Mouse (Mus musculus) heart, embryonic 12.5 days (tissue): Measurements from ENCODE around the gene Ier2. TPM values are rescaled to one million over a fixed set of nuclear protein-coding genes. Genes with fewer than 3 reads are reported as not detected.
A peak's percentile ranks its signal among the peaks of the same experiment; 100 is the strongest.
"Not testable (repeated sequence)": the region's sequence is repeated elsewhere in the genome, so short reads cannot be mapped to it uniquely, and the experiment has no call there.

ENCODE experiments used
- ATAC-seq: fragments of 200-750 bp; cut with Nextera tagmentation; 2 replicates; pipeline ENCODE4 v1.8.0; 2017; ENCODE audit warnings: moderate TSS enrichment, moderate library complexity; ENCODE audit not compliant: insufficient number of reproducible peaks, low FRiP score
- H3K27ac ChIP-seq: fragments of 300-500 bp; sonication (generic); 2 replicates; pipeline ENCODE4 v1.5.1; 2016; ENCODE audit warnings: mild to moderate bottlenecking, moderate library complexity; ENCODE audit not compliant: poor library complexity, severe bottlenecking
- H3K27me3 ChIP-seq: fragments of 300-500 bp; sonication (generic); replicated peaks from 2 replicates; pipeline ENCODE4 v1.6.1; 2016; ENCODE audit warnings: mild to moderate bottlenecking, moderate library complexity
- H3K36me3 ChIP-seq: fragments of 300-500 bp; sonication (generic); 2 replicates; pipeline ENCODE4 v1.6.1; 2016; ENCODE audit warnings: mild to moderate bottlenecking, moderate library complexity
- H3K4me1 ChIP-seq: fragments of 300-500 bp; sonication (generic); replicated peaks from 2 replicates; pipeline ENCODE4 v1.6.1; 2016; ENCODE audit warnings: mild to moderate bottlenecking
- H3K4me2 ChIP-seq: fragments of 300-500 bp; sonication (generic); 2 replicates; pipeline ENCODE4 v1.6.1; 2016; ENCODE audit warnings: mild to moderate bottlenecking, moderate library complexity
- H3K4me3 ChIP-seq: fragments of 300-500 bp; sonication (generic); 2 replicates; pipeline ENCODE4 v1.5.1; 2016; ENCODE audit warnings: mild to moderate bottlenecking
- H3K9ac ChIP-seq: fragments of 300-500 bp; sonication (generic); 2 replicates; pipeline ENCODE4 v1.6.1; 2016; ENCODE audit warnings: mild to moderate bottlenecking, moderate library complexity
- H3K9me3 ChIP-seq: fragments of 300-500 bp; sonication (generic); replicated peaks from 2 replicates; pipeline ENCODE4 v1.6.1; 2016; ENCODE audit warnings: mild to moderate bottlenecking, moderate library complexity
- WGBS: fragments of 180-500 bp; shearing (Covaris S2); methylation state at CpG from one replicate; pipeline ENCODE4 v1.1.7; 2016; 5-methylcytosine and 5-hydroxymethylcytosine counted together
- polyA plus RNA-seq: library from polyadenylated mRNA; unstranded; fragments of >200 nt; fragmentation: Nextera tagmentation; extraction: Ambion mirVana; gene quantifications from 2 replicates; pipeline ENCODE4 v1.2.1, GENCODE M21; 2016

Gene Ier2
- polyA plus RNA-seq, 1 experiment from 2014 or later, result 63.4 TPM

DNA sequence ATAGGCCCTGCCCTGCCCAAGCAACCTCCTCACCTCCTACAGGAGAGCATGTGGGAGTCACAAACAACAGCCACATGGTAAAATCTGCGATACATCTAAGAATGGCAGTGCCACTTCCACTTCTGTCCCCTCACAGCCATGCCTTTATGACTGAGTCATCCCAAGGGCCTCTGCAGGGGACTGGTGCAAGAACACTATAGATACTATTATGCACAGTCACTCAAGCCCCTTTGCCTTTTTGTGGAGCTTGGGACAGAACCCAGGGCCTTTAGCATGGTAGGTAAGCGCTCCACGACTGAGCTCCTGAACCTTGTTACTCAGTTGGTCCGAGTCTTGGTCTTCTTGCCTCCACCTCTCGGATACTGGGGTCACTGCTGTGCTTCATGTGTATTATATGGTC lies 14.7 kb upstream of the Ier2 start:
- no peak overlapping the region for H3K9ac ChIP-seq
- H3K9me3 ChIP-seq, result no peaks in the 10 kb centered on the region
- H3K4me2 ChIP-seq, result no peak overlapping the region
- no peaks in the 10 kb centered on the region for H3K27me3 ChIP-seq
- peaks cover 60% of the 10 kb centered on the region for H3K36me3 ChIP-seq
- peaks cover 20% of the 10 kb centered on the region for H3K4me1 ChIP-seq
- H3K27ac ChIP-seq, result no peak overlapping the region
- ATAC-seq, result no peak
- no peak overlapping the region for H3K4me3 ChIP-seq
- WGBS, result 86% methylated on average over 5 of the region's 5 CpGs

DNA sequence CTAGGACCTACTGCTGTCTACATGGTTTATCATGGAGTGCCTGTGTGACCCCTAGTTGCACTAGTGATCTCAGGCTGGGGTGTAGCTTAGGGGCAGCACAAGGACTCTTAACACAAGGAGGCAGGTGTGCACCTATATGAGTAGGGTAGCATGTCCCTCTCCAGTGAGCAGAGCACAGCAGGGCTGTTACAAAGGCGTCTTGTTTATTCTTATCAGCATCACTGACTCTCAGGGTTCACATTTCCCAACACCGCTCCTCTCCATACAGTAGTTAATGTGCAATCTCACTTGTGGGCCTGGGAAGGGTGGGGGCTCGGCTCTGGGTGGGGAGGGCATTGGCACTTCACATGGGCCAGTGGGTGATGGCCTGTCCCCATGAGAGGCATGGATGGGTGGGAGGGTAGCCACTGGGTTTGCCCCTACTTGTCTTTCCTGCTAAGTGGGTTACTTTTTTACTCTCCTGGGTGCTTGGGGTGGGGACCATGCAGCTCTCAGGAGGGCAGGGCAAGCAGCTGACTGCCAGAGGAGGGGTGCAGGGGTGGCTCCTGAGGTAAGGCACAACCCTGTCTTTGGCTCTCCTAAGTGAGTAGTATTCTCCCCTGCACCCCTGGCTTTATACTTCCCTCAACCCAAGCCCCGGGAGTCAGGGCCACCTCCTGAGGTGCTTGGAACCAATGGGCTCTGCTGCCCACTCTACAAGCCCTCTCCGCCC lies 7.8 kb upstream of the Ier2 start:
- peaks cover 67% of the 10 kb centered on the region for H3K36me3 ChIP-seq
- not testable (repeated sequence) for ATAC-seq
- WGBS, result 78% methylated on average over 5 of the region's 5 CpGs

DNA sequence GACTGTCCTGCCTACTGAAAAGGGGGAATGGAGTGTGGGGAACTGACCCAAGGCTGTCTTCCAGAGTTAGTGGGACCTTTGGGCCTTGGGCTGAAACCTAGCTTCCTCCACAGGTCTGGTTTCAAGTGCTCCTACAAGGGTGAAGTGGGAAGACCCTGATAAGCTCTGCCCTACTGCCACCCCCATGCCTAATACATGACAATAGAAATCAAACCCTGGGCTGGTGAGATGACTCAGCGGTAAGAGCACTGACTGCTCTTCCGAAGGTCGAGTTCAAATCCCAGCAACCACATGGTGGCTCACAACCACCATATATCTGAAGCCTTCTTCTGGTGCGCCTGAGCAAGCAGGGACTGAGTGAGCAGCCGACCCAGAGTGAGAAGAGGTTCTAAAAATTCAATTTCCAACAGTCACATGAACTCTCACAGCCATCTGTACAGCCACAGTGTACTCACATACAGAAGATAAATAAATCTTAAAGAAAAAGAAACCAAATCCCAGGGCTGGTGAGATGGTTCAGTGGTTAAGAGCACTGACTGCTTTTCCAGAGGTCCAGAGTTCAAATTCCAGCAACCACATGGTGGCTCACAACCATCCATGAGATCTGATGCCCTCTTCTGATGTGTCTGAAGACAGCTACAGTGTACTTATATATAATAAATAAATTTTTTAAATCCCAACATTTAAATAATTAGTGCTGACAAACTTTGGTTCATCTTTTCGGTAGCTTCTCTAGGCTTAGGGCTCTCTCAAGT lies 6.3 kb upstream of the Ier2 start:
- peaks cover 51% of the 10 kb centered on the region for H3K36me3 ChIP-seq
- no peak overlapping the region for H3K27ac ChIP-seq
- H3K27me3 ChIP-seq, result no peaks in the 10 kb centered on the region
- no peak overlapping the region for H3K4me2 ChIP-seq
- no peak overlapping the region for H3K4me3 ChIP-seq
- no peaks in the 10 kb centered on the region for H3K9me3 ChIP-seq
- H3K4me1 ChIP-seq, result peaks cover 8% of the 10 kb centered on the region; the same call in 1 of the 2 replicates
- WGBS, result 71% methylated on average over 6 of the region's 6 CpGs
- no peak overlapping the region for H3K9ac ChIP-seq
- ATAC-seq, result no peak

More for the DNA sequence above, 7.8 kb upstream of the Ier2 start:
- not testable (repeated sequence) for H3K9me3 ChIP-seq, H3K27ac ChIP-seq, H3K4me3 ChIP-seq, H3K4me2 ChIP-seq, H3K9ac ChIP-seq, H3K27me3 ChIP-seq, H3K4me1 ChIP-seq

DNA sequence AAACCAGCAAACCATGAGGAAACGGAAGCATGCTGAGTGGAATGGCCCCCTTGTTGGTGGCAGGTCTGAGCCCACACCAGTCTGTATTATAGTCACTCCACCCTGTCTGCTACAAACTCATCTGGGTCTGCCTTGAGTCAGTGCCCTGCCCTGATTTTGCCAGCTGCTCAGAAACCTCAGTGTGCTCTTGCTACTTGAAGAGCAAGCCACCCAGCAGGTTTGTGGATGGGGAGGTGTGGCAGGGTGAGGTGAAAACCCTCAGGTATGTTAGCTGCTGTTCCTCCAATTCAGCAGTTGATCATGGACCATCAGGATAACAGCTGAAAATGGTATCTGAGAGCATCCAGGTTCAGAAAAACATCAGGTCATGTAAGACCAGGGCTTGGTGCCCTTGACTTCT lies 5.4 kb upstream of the Ier2 start:
- Histone ChIP-seq H3K27me3 (no peaks in the 10 kb centered on the region), H3K4me1 (peaks cover 8% of the 10 kb centered on the region; the same call in 1 of the 2 replicates), H3K9me3 (no peaks in the 10 kb centered on the region), H3K4me2 (no peak overlapping the region), H3K36me3 (peaks cover 43% of the 10 kb centered on the region), H3K9ac (no peak overlapping the region), H3K4me3 (no peak overlapping the region), H3K27ac (no peak overlapping the region)
- WGBS, result 73% methylated on average over 1 of the region's 1 CpGs
- no peak for ATAC-seq

DNA sequence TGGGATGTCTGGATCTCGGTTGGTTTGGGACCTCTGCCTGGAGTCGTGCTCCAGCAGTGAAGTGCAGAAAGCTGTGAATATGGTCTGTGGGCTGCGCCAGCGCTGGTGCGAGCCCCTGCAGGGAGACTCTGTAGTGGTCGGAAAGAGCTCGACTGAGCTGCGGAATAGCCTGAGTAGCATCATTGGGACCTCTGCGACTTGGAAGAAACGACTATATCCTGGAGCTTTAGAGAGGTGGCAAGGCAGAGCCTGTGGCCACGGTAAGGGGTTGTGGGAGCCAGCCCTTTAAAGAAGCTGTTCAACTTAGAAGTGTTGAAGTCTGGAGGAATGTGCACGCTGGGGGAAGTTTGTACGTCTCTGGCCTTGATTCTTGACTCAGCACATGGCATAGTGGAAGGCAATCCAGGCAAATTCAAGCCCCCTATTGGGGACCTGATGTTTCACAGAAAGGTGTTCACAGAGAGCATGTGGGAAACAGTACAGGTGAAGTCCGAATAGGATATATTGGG lies 2.8 kb upstream of the Ier2 start:
- 2% methylated on average over 14 of the region's 14 CpGs for WGBS
- Histone ChIP-seq H3K4me3 (peak overlapping the region; percentile 91), H3K27ac (peak overlapping the region; percentile 98), H3K27me3 (no peaks in the 10 kb centered on the region), H3K9ac (peak overlapping the region; percentile 78), H3K9me3 (no peaks in the 10 kb centered on the region), H3K36me3 (peaks cover 17% of the 10 kb centered on the region), H3K4me1 (peaks cover 14% of the 10 kb centered on the region; the same call in 1 of the 2 replicates), H3K4me2 (peak overlapping the region; percentile 85)
- ATAC-seq, result no peak

DNA sequence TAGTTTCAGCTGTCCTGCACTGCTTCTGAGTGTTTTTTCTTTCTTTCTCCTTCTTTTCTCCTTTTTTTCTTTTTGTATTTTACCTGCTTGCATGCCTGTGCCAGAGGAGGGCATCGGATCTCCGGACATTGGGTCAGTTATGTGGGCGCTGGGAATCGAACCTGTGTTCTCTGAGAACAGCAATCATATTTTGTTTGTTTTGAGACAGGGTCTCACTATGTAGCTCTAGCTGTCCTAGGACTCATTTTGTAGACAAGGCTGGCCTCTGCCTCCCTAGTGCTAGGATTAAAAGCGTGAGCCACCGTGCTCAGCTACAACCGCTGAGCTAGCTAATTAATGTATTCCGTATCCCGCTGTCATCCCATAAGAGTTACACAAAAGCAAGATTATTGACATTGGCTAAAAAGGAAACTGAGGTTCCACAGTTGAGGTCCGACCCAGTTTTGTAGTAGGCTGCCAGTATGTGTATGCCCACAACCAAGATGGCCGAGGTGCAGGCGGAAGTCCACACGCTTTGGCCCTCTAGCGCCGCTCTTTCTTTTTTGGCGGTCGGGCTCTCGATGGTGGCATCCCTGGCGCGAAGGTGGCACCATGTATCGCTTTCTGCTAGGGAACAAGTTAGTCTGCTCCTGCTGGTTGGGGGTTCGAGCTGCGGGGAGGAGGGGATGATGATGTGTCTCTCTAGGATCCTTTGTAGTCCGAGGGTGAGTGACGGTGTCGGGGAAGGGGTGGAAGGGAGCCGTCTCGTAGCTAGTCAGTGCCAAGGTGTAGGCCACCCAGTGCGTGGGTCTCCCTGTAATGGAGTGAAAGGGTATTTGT lies 2.1 kb upstream of the Ier2 start:
- Histone ChIP-seq H3K4me1 (peaks cover 20% of the 10 kb centered on the region), H3K4me3 (peak overlapping the region; percentile 91), H3K9me3 (no peaks in the 10 kb centered on the region), H3K36me3 (peaks cover 11% of the 10 kb centered on the region; the same call in 1 of the 2 replicates), H3K9ac (peak overlapping the region; percentile 78), H3K4me2 (peak overlapping the region; percentile 85), H3K27ac (peak overlapping the region; percentile 98), H3K27me3 (no peaks in the 10 kb centered on the region)
- ATAC-seq, result peak; percentile 33; the same call in 1 of the 2 replicates
- under 1% methylated on average over 29 of the region's 29 CpGs for WGBS

DNA sequence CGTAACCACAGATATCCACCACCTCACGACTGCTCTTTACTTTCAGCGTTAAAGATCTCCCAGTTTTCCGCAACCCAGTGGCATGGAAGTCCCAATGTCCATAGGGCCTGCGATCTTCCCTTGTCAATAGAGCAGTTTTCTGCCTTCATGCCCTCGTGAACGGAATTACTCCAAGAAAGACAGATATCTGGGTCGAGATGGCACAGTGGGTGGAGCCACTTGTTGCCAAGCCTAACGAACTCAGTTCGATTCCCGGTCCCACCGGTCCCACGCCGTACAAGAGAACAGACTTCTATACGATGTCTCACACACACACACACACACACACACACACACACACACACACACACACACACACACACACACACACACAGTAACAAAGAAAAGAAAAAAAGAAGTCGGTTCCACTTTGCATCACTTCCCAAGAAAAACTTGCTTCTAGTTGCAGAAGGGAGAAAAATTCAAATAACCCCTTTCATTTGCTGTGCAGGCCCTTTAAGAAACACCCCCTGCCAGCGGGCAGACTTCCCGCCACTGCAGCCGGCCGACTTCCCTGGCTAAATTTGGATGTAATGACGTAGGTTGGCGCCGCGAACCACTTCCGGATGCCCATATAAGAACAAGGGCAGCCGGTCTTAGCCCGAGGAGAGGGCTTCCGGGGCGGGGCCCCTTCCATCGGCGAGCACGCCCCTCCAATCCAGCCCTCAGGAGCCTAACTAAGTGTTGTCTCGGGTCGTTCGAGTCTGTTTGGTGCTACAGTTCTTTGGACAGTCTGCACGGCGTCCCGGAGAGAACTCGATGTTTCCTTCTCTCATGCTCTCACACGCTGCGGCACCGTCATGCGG lies 1.1 kb upstream of the Ier2 start:
- Histone ChIP-seq H3K27ac (peak overlapping the region; percentile 98), H3K27me3 (no peaks in the 10 kb centered on the region), H3K9me3 (no peaks in the 10 kb centered on the region), H3K4me3 (peak overlapping the region; percentile 91), H3K36me3 (0 out of 2 replicates have a peak, but pooled peaks cover 6% of the 10 kb centered on the region), H3K9ac (peak overlapping the region; percentile 78), H3K4me1 (peaks cover 29% of the 10 kb centered on the region), H3K4me2 (peak overlapping the region; percentile 85)
- WGBS, result 2% methylated on average over 43 of the region's 43 CpGs
- peak; percentile 87 for ATAC-seq

DNA sequence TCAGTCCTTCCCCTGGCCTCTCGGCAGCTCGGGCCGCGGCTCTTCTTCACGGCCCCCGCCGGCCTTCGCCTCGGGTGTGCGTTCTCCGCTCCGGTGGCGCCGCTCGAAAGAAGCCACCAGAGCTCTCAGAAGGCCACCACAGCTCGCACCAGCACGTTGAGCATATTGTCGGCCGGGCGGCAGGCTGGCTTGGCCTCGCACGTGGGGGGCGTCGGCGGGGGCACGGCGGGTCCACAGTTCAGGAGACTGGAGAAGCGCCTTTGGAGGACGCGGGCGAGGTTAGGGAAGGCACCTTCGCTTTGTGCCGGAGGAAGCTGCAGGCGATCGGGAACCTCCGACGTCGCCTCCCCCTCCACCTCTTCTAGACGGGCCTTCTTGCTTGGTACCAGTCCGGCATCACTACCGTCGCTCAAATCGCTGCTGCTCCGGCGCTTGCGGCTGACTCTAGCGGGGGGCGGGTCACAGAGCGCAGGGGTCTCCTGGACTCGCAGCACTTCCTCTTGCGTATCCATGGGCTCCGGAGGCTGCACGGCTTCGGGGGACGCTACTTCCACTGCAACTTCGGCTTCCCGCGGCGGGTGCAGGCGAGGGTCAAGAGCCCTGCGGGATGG lies 586 bp downstream of the Ier2 start:
- Histone ChIP-seq H3K9me3 (no peaks in the 10 kb centered on the region), H3K4me2 (peak overlapping the region; percentile 85), H3K9ac (peak overlapping the region; percentile 97), H3K4me3 (peak overlapping the region; percentile 91), H3K36me3 (0 out of 2 replicates have a peak, but pooled peaks cover 2% of the 10 kb centered on the region), H3K4me1 (peaks cover 39% of the 10 kb centered on the region), H3K27ac (peak overlapping the region; percentile 98), H3K27me3 (no peaks in the 10 kb centered on the region)
- WGBS, result under 1% methylated on average over 61 of the region's 61 CpGs
- ATAC-seq, result no peak

DNA sequence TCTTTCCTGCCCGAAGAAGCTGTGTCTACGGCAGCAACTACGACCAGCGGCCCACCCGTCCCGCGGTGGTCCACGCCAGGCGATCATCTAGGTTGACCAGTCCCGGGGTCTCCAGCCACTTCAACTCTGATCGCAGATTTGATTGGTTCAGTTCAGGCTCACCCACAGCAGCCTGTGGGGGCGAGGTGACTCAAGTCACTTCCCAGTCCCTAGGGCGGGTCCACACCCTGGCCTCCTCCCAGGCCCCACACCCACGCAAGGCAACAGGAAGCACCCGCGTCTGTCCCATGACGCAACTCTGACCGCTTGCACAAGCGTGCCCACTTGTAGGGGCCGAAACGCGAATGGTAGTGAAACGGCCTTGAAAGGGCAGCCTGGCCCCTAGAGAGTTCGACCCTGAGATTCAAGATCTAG lies 1.2 kb downstream of the Ier2 start:
- Histone ChIP-seq H3K9me3 (no peaks in the 10 kb centered on the region), H3K9ac (peak overlapping the region; percentile 97), H3K4me2 (peak overlapping the region; percentile 85), H3K4me3 (peak overlapping the region; percentile 91), H3K36me3 (no peaks in the 10 kb centered on the region), H3K27ac (peak overlapping the region; percentile 98), H3K4me1 (peaks cover 45% of the 10 kb centered on the region), H3K27me3 (no peaks in the 10 kb centered on the region)
- under 1% methylated on average over 24 of the region's 24 CpGs for WGBS
- ATAC-seq, result peak; percentile 61
